Mouse (Mus musculus): ENCODE measurements around the gene Brd4. TPM values are rescaled to one million over a fixed set of nuclear protein-coding genes. Genes with fewer than 3 reads are reported as not detected.

Brd4 gene
- polyA plus RNA-seq, 1 experiment from 2014 or later, result 105 TPM

DNA sequence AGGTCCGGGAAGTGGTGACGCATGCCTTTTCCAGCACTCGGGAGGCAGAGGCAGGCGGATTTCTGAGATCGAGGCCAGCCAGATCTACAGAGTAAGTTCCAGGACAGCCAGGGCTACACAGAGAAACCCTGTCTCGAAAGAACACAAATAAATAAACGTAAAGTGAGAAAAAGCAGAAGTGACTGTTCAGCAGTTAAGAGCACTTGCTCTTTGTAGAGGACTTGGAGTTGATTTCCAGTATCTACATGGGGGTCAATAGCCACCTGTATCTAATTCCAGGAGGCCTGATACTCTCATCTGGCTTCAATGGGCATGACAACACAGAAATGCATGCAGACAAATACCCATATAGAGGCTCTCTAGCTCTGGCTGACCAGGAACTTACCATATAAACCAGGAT, 15.4 kb downstream of the Brd4 start:
- Histone ChIP-seq H3K4me3 (no peak overlapping the region), H3K27ac (no peak overlapping the region), H3K9me3 (no peaks in the 10 kb centered on the region), H3K4me1 (peaks cover 6% of the 10 kb centered on the region; the same call in 1 of the 2 replicates), H3K27me3 (ENCODE audit: insufficient read depth, poor library complexity, severe bottlenecking) (no peaks in the 10 kb centered on the region), H3K36me3 (no peaks in the 10 kb centered on the region; the same call in 1 of the 2 replicates)
- 92% methylated on average over 7 of the region's 7 CpGs for WGBS
- no peak for DNase-seq (ENCODE audit: low spot score)

DNA sequence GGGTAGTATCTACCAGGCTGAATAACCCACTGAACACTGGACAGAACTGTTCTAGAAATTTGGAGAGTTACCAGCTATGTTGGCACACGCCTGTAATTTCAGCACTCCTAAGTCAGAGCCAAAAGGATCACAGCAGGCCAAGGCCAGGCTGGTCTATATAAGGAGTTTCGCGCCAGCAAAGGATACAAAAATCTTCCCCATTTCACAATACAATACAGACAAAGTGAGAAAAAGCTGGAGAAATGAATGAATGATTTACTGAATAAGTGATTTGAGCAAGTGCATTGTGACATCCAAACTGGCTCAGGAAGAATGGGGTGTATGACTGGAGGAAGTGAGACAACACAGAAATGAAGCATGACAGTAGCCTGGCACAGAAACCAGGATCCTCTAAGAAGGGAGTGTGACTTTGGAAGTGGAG, 16.0 kb downstream of the Brd4 start:
- no peak overlapping the region for H3K4me3 ChIP-seq
- no peak for DNase-seq (ENCODE audit: low spot score)
- no peaks in the 10 kb centered on the region for H3K27me3 ChIP-seq (ENCODE audit: insufficient read depth, poor library complexity, severe bottlenecking)
- peaks cover 6% of the 10 kb centered on the region; the same call in 1 of the 2 replicates for H3K4me1 ChIP-seq
- H3K9me3 ChIP-seq, result no peaks in the 10 kb centered on the region
- no peak overlapping the region for H3K27ac ChIP-seq
- no peaks in the 10 kb centered on the region; the same call in 1 of the 2 replicates for H3K36me3 ChIP-seq
- 93% methylated on average over 3 of the region's 3 CpGs for WGBS

DNA sequence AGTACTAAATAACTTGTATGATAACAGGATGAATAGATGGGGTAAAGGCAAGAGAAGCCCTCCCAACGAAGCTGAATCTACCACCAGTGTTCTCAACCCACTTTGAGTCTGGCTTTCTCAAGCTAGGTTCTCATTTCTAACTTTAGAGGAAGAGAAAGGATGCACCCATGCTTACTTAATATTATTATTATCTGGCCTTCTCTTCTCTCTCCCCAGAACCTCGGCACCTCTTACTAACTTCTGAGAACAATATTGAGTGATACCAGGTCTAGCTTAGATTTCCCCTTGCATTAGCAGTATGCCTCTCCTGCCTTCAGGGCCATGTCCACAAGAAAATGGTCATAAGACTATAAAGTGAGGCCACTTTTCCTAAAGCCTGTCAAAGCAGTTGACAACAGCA, 16.4 kb downstream of the Brd4 start:
- Histone ChIP-seq H3K4me3 (no peak overlapping the region), H3K36me3 (no peaks in the 10 kb centered on the region; the same call in 1 of the 2 replicates), H3K27ac (no peak overlapping the region), H3K27me3 (ENCODE audit: insufficient read depth, poor library complexity, severe bottlenecking) (no peaks in the 10 kb centered on the region), H3K9me3 (no peaks in the 10 kb centered on the region), H3K4me1 (peaks cover 6% of the 10 kb centered on the region; the same call in 1 of the 2 replicates)
- WGBS, result 72% methylated on average over 2 of the region's 2 CpGs
- DNase-seq (ENCODE audit: low spot score), result no peak

DNA sequence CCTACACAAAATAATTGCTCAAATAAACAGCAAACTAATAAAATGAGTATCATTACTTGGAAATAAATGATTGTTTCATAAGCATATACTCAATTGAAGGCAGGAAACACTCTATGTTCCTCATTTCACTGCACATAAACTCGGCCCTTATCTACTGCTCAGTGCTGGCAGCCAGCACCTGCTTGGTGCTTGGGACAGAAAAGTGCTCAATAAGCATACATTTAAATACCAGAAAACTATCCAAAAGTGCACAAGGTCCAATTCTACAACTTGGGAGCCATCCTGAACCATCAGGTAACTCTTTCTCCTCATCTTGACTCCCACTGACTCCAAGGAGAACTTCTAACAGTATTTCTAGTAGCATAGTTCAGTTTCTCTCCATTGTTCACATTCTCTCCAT, 16.9 kb downstream of the Brd4 start:
- H3K36me3 ChIP-seq, result no peaks in the 10 kb centered on the region; the same call in 1 of the 2 replicates
- H3K9me3 ChIP-seq, result no peaks in the 10 kb centered on the region
- no peak overlapping the region for H3K27ac ChIP-seq
- no peak overlapping the region for H3K4me3 ChIP-seq
- H3K27me3 ChIP-seq (ENCODE audit: insufficient read depth, poor library complexity, severe bottlenecking), result no peaks in the 10 kb centered on the region
- whole genome bisulfite sequencing, result 80% methylated on average over 1 of the region's 1 CpGs
- H3K4me1 ChIP-seq, result peaks cover 6% of the 10 kb centered on the region; the same call in 1 of the 2 replicates
- no peak for DNase-seq (ENCODE audit: low spot score)

DNA sequence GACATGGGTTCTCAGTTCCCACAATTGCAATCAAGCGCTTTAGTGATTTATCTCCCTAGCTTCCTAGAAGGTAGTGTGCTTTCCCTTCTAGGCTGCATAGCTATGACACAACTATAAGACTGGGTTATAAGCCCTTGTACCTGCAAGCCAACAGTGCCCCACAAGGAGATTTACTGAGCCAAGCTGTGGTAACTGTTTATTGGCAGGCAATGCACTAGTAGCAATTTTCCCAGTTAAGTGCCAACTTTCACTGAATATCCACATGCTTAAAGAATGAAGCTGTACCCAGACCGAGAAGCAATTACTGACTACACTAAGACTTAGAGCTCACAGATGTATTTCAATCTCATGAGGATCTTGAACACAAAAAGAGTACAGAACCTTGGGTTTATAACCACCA, 20.9 kb downstream of the Brd4 start:
- Histone ChIP-seq H3K4me1 (peaks cover 3% of the 10 kb centered on the region), H3K9me3 (no peaks in the 10 kb centered on the region), H3K27me3 (ENCODE audit: insufficient read depth, poor library complexity, severe bottlenecking) (no peaks in the 10 kb centered on the region), H3K36me3 (no peaks in the 10 kb centered on the region), H3K4me3 (no peak overlapping the region), H3K27ac (no peak overlapping the region)
- DNase-seq (ENCODE audit: low spot score), result no peak
- 97% methylated on average over 2 of the region's 2 CpGs for WGBS

DNA sequence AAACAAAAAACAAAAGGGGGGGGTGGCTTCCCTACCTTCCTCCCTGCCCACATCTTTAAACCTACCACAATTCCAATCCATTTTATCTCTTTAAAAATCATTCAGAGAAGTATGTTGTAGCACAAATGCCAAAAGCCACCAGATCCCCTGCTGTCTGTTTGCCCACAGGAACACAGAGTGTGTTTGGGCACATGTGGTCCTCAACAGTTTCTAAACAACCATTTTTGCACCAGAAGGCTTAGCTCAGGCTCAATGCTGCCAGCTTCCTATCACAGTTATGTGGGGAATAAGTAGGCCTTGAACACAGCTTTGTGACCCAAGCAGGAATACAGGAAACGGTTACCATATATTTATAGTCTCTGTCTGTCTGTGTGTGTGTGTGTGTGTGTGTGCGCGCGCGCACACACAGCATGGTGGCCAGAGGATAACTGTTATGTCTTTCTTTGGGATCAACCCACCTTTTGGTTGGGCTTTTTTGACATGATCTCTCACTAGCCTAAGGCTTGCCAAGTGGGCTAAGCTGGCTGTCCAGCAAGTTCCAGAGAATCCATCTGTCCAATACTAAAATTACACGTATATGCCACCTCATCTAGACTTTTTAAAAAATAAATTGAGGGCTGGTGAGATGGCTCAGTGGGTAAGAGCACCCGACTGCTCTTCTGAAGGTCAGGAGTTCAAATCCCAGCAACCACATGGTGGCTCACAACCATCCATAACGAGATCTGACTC, 21.5 kb downstream of the Brd4 start:
- 95% methylated on average over 8 of the region's 8 CpGs for WGBS
- Histone ChIP-seq H3K27me3 (ENCODE audit: insufficient read depth, poor library complexity, severe bottlenecking) (no peaks in the 10 kb centered on the region), H3K4me3 (no peak overlapping the region), H3K36me3 (no peaks in the 10 kb centered on the region), H3K4me1 (peaks cover 10% of the 10 kb centered on the region), H3K27ac (no peak overlapping the region), H3K9me3 (no peaks in the 10 kb centered on the region)
- DNase-seq (ENCODE audit: low spot score), result no peak

DNA sequence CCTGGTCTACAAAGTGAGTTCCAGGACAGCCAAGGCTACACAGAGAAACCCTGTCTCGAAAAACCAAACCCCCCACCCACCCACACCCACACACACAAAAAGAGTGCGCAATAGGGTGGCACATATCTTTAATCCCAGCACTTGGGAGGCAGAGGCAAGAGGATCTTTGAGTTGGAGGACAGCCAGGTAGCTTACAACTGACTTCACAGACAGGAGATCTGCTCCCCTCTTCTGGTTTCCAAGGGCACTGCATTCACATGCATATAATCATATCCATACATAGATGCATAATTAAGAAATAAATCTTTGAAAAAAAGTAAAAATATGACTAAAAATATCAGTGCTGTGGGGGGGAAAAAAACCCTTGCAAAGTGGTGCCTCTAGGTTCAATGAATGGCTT, 25.7 kb downstream of the Brd4 start:
- no peak for DNase-seq (ENCODE audit: low spot score)
- Histone ChIP-seq H3K9me3 (no peaks in the 10 kb centered on the region), H3K36me3 (no peaks in the 10 kb centered on the region), H3K4me3 (no peak overlapping the region), H3K4me1 (peaks cover 25% of the 10 kb centered on the region), H3K27me3 (ENCODE audit: insufficient read depth, poor library complexity, severe bottlenecking) (no peaks in the 10 kb centered on the region), H3K27ac (no peak overlapping the region)
- 93% methylated on average over 2 of the region's 2 CpGs for WGBS

DNA sequence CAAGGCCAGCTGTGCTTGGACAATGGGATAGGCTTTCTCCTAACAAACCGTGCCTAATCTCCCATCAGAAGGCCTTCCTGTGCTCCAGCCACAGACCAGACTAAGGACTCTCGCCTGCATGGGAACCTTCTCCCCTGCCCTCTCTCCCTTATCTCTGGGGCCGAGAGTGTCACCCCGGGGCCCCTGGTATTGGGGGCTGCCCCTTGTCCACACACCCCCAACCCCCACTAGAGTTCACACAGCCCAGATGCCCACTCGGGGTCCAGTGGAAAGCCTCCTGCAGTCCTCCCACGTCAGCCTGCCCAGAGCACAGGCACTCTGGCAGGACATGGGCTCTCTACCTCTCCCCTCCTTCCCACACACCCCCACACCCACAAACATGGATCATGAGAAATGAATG, 26.6 kb downstream of the Brd4 start:
- H3K27me3 ChIP-seq (ENCODE audit: insufficient read depth, poor library complexity, severe bottlenecking), result no peaks in the 10 kb centered on the region
- H3K27ac ChIP-seq, result peak overlapping the region; percentile 79
- peaks cover 5% of the 10 kb centered on the region for H3K36me3 ChIP-seq
- H3K4me1 ChIP-seq, result peaks cover 28% of the 10 kb centered on the region
- 18% methylated on average over 6 of the region's 6 CpGs for WGBS
- DNase-seq (ENCODE audit: low spot score), result no peak
- H3K4me3 ChIP-seq, result peak overlapping the region; percentile 24
- no peaks in the 10 kb centered on the region for H3K9me3 ChIP-seq

DNA sequence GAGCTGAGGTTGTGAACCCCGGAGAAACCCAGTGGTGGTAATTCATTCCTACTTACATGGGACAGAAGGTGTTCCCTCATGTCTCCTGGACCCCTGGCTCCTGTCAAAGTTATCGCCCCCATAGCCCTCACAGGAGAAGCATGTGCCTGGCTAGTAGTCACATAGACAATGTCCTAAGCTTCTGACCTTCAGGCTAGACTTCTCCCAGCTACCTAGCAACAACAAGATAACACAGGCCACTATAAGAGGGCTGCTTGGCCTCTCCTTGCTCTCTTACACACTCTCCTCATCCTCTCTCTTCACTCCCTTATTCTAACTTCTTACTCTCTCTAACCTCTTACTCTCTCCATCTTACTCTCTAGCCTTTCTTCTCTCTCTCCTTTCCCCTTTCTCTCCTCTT, 27.1 kb downstream of the Brd4 start:
- WGBS, result 61% methylated on average over 2 of the region's 2 CpGs
- peaks cover 28% of the 10 kb centered on the region for H3K4me1 ChIP-seq
- peak overlapping the region; percentile 79 for H3K27ac ChIP-seq
- peak overlapping the region; percentile 24 for H3K4me3 ChIP-seq
- no peaks in the 10 kb centered on the region for H3K27me3 ChIP-seq (ENCODE audit: insufficient read depth, poor library complexity, severe bottlenecking)
- DNase-seq (ENCODE audit: low spot score), result no peak
- H3K9me3 ChIP-seq, result no peaks in the 10 kb centered on the region
- peaks cover 8% of the 10 kb centered on the region for H3K36me3 ChIP-seq

DNA sequence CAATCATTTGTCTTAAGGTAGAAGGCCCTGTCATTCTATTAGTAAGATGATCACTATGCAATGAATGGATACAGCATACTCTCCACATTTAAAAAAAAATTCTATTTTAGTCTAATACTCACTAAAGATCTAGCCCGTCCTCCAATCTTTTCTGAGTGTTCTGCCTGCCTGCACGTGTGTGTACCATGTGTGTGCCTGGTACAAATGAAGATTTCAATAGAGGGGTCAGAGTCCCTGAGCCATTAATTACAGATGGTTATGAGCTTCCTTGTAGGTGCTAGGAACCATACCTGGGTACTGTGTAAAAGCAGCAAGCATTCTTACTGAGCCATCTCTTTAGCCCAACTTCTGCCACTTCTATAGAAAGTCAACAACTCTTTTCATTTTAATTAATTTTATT, 27.6 kb downstream of the Brd4 start:
- Histone ChIP-seq H3K36me3 (peaks cover 10% of the 10 kb centered on the region), H3K4me3 (no peak overlapping the region), H3K27me3 (ENCODE audit: insufficient read depth, poor library complexity, severe bottlenecking) (no peaks in the 10 kb centered on the region), H3K27ac (peak overlapping the region; percentile 79; the same call in 1 of the 2 replicates), H3K9me3 (no peaks in the 10 kb centered on the region), H3K4me1 (peaks cover 28% of the 10 kb centered on the region)
- no peak for DNase-seq (ENCODE audit: low spot score)
- 86% methylated on average over 2 of the region's 2 CpGs for WGBS

DNA sequence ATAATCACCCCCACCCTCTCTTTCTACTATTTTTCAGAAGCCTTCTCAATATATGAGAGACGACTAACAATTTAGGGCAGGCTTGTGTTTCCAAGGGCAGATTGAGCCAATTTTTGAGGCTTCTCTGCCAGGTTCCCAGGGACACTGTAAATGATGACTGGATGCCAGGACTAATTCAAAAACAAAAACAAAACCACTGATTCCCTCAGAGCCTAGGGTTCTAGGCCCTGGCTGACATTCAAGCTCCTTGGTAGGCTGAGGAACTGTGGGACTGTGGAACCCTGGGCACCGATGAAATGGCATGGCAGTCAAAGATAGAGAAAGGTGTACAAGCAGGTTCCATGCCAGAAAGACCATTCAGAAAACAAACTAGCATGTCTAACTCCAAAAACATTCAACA, 31.3 kb downstream of the Brd4 start:
- Histone ChIP-seq H3K36me3 (peaks cover 17% of the 10 kb centered on the region), H3K4me1 (peaks cover 21% of the 10 kb centered on the region), H3K27me3 (ENCODE audit: insufficient read depth, poor library complexity, severe bottlenecking) (no peaks in the 10 kb centered on the region), H3K27ac (no peak overlapping the region), H3K9me3 (no peaks in the 10 kb centered on the region), H3K4me3 (no peak overlapping the region)
- DNase-seq (ENCODE audit: low spot score), result peak; percentile 56
- WGBS, result 95% methylated on average over 2 of the region's 2 CpGs

DNA sequence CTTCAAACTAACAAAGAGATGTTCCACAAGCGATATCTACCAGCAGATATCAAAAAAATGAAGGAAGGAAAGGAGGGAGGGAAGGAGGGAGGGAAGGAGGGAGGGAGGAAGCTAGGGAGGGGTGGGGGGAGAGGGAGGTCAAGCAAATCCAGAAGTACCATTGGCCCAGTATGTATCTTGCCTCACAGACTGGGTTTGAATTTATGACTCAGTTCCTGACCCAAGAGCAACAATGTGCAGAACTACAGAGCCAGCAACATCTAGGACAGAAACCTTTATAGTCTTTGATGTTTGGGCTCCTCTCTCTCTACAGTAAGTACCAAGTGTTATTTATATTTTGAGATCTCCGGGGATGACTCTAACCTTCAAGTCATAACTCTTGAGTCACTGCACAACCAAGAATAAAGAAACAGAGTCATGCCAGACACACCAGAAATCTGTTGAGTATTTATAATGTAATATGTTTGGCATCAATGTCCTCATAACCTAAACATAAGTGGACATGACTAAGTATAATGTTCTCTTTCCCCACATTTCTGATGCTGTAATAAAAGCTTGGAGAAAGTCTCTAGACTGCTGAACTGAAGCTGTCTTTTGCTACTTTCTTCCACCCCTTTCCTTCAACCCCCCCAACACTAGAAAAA, 32.6 kb downstream of the Brd4 start:
- no peaks in the 10 kb centered on the region for H3K27me3 ChIP-seq (ENCODE audit: insufficient read depth, poor library complexity, severe bottlenecking)
- H3K4me1 ChIP-seq, result peaks cover 8% of the 10 kb centered on the region
- H3K9me3 ChIP-seq, result no peaks in the 10 kb centered on the region
- peaks cover 17% of the 10 kb centered on the region for H3K36me3 ChIP-seq
- WGBS, result 88% methylated on average over 2 of the region's 2 CpGs
- no peak overlapping the region for H3K4me3 ChIP-seq
- DNase-seq (ENCODE audit: low spot score), result no peak
- H3K27ac ChIP-seq, result no peak overlapping the region

DNA sequence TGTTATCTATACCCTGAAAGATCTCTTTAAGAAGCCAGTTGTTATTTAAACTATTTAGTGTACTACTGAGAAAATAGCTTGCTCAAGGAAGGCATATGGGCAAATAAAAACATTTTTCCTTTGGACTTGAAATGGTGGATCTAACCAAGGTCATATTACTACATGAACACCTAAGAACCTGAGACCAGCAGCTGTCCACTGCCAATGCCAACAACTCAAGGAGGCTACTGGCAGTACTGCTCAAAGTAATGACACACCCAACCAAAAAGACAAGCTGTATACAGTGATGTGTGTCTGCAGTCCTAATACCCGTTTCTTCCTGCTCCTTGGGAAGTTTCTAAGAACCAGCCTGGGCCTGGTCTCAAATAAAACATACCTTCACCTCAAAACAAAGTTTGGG, 34.5 kb downstream of the Brd4 start:
- Histone ChIP-seq H3K9me3 (no peaks in the 10 kb centered on the region), H3K4me1 (peaks cover 4% of the 10 kb centered on the region; the same call in 1 of the 2 replicates), H3K27me3 (ENCODE audit: insufficient read depth, poor library complexity, severe bottlenecking) (no peaks in the 10 kb centered on the region), H3K36me3 (peaks cover 17% of the 10 kb centered on the region), H3K4me3 (no peak overlapping the region), H3K27ac (no peak overlapping the region)
- no peak for DNase-seq (ENCODE audit: low spot score)
- WGBS, result 92% methylated on average over 1 of the region's 1 CpGs
